Comparison of ENCODE assay signal across 17 mouse cellular contexts in the genomic region with DNA sequence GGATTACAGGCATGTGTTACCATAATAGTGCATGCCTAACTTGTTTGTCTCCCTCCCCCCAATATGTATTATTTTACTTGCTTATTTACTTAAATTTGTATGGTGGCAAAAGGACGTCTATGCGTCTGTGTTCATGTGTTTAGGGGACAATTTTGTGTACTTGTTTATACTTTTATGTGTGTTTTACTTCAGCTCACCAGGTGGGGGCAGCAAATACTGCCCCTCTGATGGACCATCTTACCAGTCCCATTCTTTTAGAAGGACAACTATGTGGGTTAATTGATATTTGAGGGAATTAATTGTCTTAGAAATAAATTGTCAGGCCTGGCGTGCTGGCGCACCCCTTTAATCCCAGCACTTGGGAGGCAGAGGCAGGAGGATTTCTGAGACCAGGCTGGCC. TPM values are rescaled to one million over a fixed set of nuclear protein-coding genes. Genes with fewer than 3 reads are reported as not detected.
DNase-seq lines count a peak whose midpoint lies in the region; ATAC-seq and TF ChIP-seq lines count a peak whose summit lies in the region.
"Had no signal": no experiment of that assay in that cellular context is flagged by ENCODE, and none has a peak within 500 bp of the region (broad histone marks: within the 10 kb centered on the region; RNA-seq: fewer than 3 reads in every experiment).

No protein-coding gene starts in this region.

- DNase-seq in kidney, adult 2 months = no peak
- DNase-seq in 3T3-L1 (ENCODE audit: low read depth, low spot score) = peak; percentile 47
- DNase-seq in c-Kit-positive CD71-positive TER-119-negative erythroid progenitor cells, embryonic 14.5 days (ENCODE audit: low read depth) = peak; percentile 9
- no peak for DNase-seq in kidney, adult 8-10 months
- DNase-seq: adrenal gland, postnatal 10 days; kidney, postnatal 14 days; liver; thymus, adult 18-20 months had no signal

- WGBS in kidney, adult 2 months = 91% methylated on average over 4 of the region's 4 CpGs
- WGBS in kidney, embryonic 14.5 days = 94% methylated on average over 4 of the region's 4 CpGs
- whole genome bisulfite sequencing in hindbrain, embryonic 13.5 days = 95% methylated on average over 4 of the region's 4 CpGs

- 0 out of 2 replicates have a peak, but pooled peaks have one; percentile 4 for TF ChIP-seq CTCF in kidney, adult 2 months (conservative IDR thresholded peaks at IDR 0.05; ENCODE audit: insufficient read depth, insufficient read length, low read depth, low read length)
- peak; percentile 64 for TF ChIP-seq CTCF in E14TG2a.4 (conservative IDR thresholded peaks at IDR 0.05; ENCODE audit: low read length)

- no peak overlapping the region for H3K27ac ChIP-seq in kidney, adult 2 months (ENCODE audit: insufficient read depth, low read depth, low read length)
- no peak overlapping the region for H3K27ac ChIP-seq in kidney, embryonic 14.5 days (ENCODE audit: low read depth, low read length)
- no peak overlapping the region for H3K27ac ChIP-seq in hindbrain, embryonic 13.5 days
- H3K27ac ChIP-seq: hindbrain, embryonic 15.5 days had no signal

- peaks cover 3% of the 10 kb centered on the region; the same call in 1 of the 2 replicates for H3K36me3 ChIP-seq in kidney, adult 2 months (ENCODE audit: control insufficient read depth, insufficient read depth, low read length)
- peaks cover 84% of the 10 kb centered on the region for H3K36me3 ChIP-seq in kidney, embryonic 14.5 days (ENCODE audit: control insufficient read depth, insufficient read depth, low read length)
- peaks cover 97% of the 10 kb centered on the region for H3K36me3 ChIP-seq in E14TG2a.4 (ENCODE audit: insufficient read depth, low read length)
- peaks cover 86% of the 10 kb centered on the region for H3K36me3 ChIP-seq in hindbrain, embryonic 13.5 days

- no peak for TF ChIP-seq POLR2A in kidney, adult 2 months (IDR thresholded peaks at IDR 0.05; ENCODE audit: low read depth, low read length)

- no peaks in the 10 kb centered on the region for H3K4me1 ChIP-seq in kidney, adult 2 months (ENCODE audit: control insufficient read depth, insufficient read depth, low read length)
- H3K4me1 ChIP-seq in kidney, embryonic 14.5 days (ENCODE audit: control insufficient read depth, insufficient read depth, low read length) = no peaks in the 10 kb centered on the region
- peaks cover 88% of the 10 kb centered on the region for H3K4me1 ChIP-seq in E14TG2a.4 (replicated peaks; ENCODE audit: low read depth, low read length)
- H3K4me1 ChIP-seq in hindbrain, embryonic 13.5 days (replicated peaks) = peaks cover 2% of the 10 kb centered on the region

- no peak overlapping the region for H3K4me3 ChIP-seq in kidney, adult 2 months (ENCODE audit: insufficient read depth, low read depth, low read length)
- no peak overlapping the region for H3K4me3 ChIP-seq in kidney, embryonic 14.5 days (ENCODE audit: low read length)
- no peak overlapping the region; the same call in 1 of the 2 replicates for H3K4me3 ChIP-seq in E14TG2a.4 (replicated peaks; ENCODE audit: low read length)
- no peak overlapping the region for H3K4me3 ChIP-seq in hindbrain, embryonic 13.5 days
- H3K4me3 ChIP-seq: erythroblast, embryonic 14.5 days; hindbrain, embryonic 15.5 days; megakaryocyte, embryonic 14.5 days; myocyte had no signal

- no peaks in the 10 kb centered on the region for H3K27me3 ChIP-seq in kidney, adult 2 months (replicated peaks; ENCODE audit: control insufficient read depth, insufficient read depth, low read length)
- H3K27me3 ChIP-seq in kidney, embryonic 14.5 days (ENCODE audit: control insufficient read depth, insufficient read depth, low read length) = no peaks in the 10 kb centered on the region
- H3K27me3 ChIP-seq in E14TG2a.4 (ENCODE audit: insufficient read depth, low read length) = no peaks in the 10 kb centered on the region
- H3K27me3 ChIP-seq in hindbrain, embryonic 13.5 days = no peaks in the 10 kb centered on the region
- H3K27me3 ChIP-seq: hindbrain, embryonic 15.5 days; megakaryocyte, embryonic 14.5 days had no signal

- no peak overlapping the region for H3K4me2 ChIP-seq in kidney, embryonic 14.5 days (replicated peaks; ENCODE audit: low read depth, low read length)
- H3K4me2 ChIP-seq in hindbrain, embryonic 13.5 days = no peak overlapping the region
- H3K4me2 ChIP-seq: heart, embryonic 11.5 days; hindbrain, embryonic 15.5 days had no signal

- H3K9ac ChIP-seq in kidney, embryonic 14.5 days (ENCODE audit: low read depth, low read length) = no peak overlapping the region
- no peak overlapping the region for H3K9ac ChIP-seq in hindbrain, embryonic 13.5 days
- H3K9ac ChIP-seq: hindbrain, embryonic 15.5 days had no signal

- no peak for ATAC-seq in kidney, embryonic 14.5 days (ENCODE audit: low FRiP score, low TSS enrichment)
- no peak for ATAC-seq in erythroblast, adult 5-6 weeks (replicated peaks; ENCODE audit: low FRiP score, poor library complexity, severe bottlenecking)
- ATAC-seq in hindbrain, embryonic 13.5 days (ENCODE audit: low FRiP score) = no peak

- H3K9me3 ChIP-seq in kidney, embryonic 14.5 days (ENCODE audit: control insufficient read depth, low read length) = no peaks in the 10 kb centered on the region
- no peaks in the 10 kb centered on the region for H3K9me3 ChIP-seq in E14TG2a.4 (ENCODE audit: low read length)
- no peaks in the 10 kb centered on the region for H3K9me3 ChIP-seq in hindbrain, embryonic 13.5 days
- H3K9me3 ChIP-seq: hindbrain, embryonic 15.5 days; megakaryocyte, embryonic 14.5 days had no signal

RNA-seq across cellular contexts. Expression of a gene that starts 6.7 kb away (rescaled TPM):
- polyA plus RNA-seq in kidney, adult 2 months (2012; rRNA removed) = 12.6 and 13.9 TPM in 2 replicates
- 60.5 and 107 TPM in 2 replicates for polyA plus RNA-seq in kidney, embryonic 14.5 days (2014; fragmentation: Nextera tagmentation; extraction: Ambion mirVana)
- 10.4 and 21.5 TPM in 2 replicates for total RNA-seq in erythroblast, adult 5-6 weeks (2015; ENCODE audit: low replicate concordance)
- 9.6 and 14.1 TPM in 2 replicates for total RNA-seq in erythroblast, adult 5-6 weeks (2017; ENCODE audit: low replicate concordance)
- 98.8 and 101 TPM in 2 replicates for polyA plus RNA-seq in hindbrain, embryonic 13.5 days (2015; fragmentation: Nextera tagmentation; extraction: Ambion mirVana)

Comparison
In these comparisons a context has a peak if more than half of its experiments do, and no peak if none do; other contexts are left out.
1. DNase-seq: peak in 3T3-L1 (single experiment) and c-Kit-positive CD71-positive TER-119-negative erythroid progenitor cells, embryonic 14.5 days (single experiment); none in kidney, adult 2 months (single experiment) and kidney, adult 8-10 months (0 of 2).